Mouse (Mus musculus) megakaryocyte, embryonic 14.5 days (primary cell): Measurements from ENCODE around the gene Magi2.

ENCODE experiments used
- FLI1 ChIP-seq: IDR thresholded peaks from 2 replicates; pipeline ENCODE4 v1.6.1; 2012; ENCODE audit warnings: low read length, inconsistent platforms, mixed read lengths
- GATA1 ChIP-seq: IDR thresholded peaks from 3 replicates; pipeline ENCODE4 v1.6.1; 2012; ENCODE audit warnings: mixed read lengths, low read length, inconsistent platforms, borderline replicate concordance

- TF ChIP-seq FLI1 (no peak), GATA1 (no peak)
Observed at GRCm38 (mm10) chr5:19999486-19999885, 772.6 kb downstream of the Magi2 start.
